Mouse (Mus musculus) B cell, adult 67 days (primary cell): ENCODE measurements around the gene Cyld. TPM values are rescaled to one million over a fixed set of nuclear protein-coding genes. Genes with fewer than 3 reads are reported as not detected.

Source experiments
- total RNA-seq, 2 experiments: library from RNA; stranded (reverse); gene quantifications; 4 replicates each; pipeline ENCODE4 v1.2.4; 2023

The Cyld gene
- 100 to 1,000 TPM; 104 to 113 TPM for total RNA-seq

DNA sequence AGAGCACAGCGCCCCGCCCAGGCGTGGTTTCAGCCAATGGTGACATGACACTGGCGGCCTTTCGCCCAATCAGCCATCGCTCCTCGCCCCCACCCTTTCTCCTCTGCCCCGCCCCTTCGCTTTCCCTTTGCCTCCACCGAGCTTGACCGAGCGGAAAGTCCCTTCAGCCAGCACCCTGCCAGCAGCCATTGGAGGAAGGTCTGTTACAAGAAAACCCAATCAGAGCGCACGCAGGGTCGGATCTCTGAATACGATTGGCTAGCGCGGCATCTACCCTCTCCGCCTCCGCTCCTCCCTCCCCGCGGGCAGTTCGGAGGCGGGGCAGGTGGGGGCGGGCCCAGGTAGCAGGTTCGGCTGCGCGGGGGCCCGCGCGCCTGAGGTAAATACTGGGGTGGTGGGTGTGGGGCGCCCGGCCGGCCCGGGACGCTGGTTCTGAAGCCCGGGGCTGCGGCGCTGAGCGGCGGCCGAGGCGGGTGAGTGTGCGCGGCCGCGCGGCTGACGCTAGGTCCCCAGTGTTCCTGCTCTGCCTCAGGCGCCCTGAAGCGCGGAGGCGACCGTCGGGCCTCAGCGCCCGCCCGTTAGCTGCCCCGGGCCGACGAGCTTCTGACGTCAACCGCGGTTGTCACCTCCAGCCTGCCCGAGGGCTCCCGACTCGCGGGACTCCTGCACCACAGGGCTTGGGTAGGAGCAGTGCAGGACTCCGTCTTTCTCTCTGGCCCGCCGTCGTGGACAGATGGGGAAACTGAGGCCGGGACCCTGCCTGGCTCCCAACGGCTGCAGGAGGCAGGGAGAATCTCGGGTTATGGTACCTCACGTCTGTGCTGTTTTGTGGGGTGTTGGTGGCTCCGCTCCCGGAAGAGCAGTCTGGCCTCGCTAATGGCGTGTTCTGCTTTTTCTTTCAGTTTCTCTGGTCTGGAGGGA, at the start of gene Cyld:
TSS of gene Cyld (plus strand) at position 308 of the 921 bp plus-strand sequence.

Other genes with a start within 250 kb of the Cyld start
- not detected for gene Nkd1, start 175.7 kb upstream of the Cyld start, total RNA-seq
- 100 to 1,000 TPM; 110 to 113 TPM for gene Snx20, start 60.9 kb upstream of the Cyld start, total RNA-seq
- gene Nod2, start 49.7 kb upstream of the Cyld start, total RNA-seq: 1 to 10 TPM; 4.9 to 6.3 TPM